Mouse (Mus musculus): Measurements from ENCODE around the gene Usp12. TPM values are rescaled to one million over a fixed set of nuclear protein-coding genes. Genes with fewer than 3 reads are reported as not detected.

Gene Usp12
- polyA plus RNA-seq, 1 experiment from 2014 or later: 10.4 TPM

- Histone ChIP-seq H3K9me3 (ENCODE audit: control insufficient read depth, low read length) (no peaks in the 10 kb centered on the region), H3K4me3 (ENCODE audit: low read depth, low read length) (no peak overlapping the region), H3K27ac (ENCODE audit: low read depth, low read length) (no peak overlapping the region), H3K27me3 (ENCODE audit: control insufficient read depth, insufficient read depth, low read length) (peaks cover 2% of the 10 kb centered on the region; the same call in 1 of the 2 replicates), H3K9ac (ENCODE audit: low read length) (no peak overlapping the region), H3K36me3 (ENCODE audit: control insufficient read depth, insufficient read depth, low read length) (no peaks in the 10 kb centered on the region), H3K4me2 (ENCODE audit: low read depth, low read length, severe bottlenecking) (no peak overlapping the region), H3K4me1 (replicated peaks; ENCODE audit: control insufficient read depth, insufficient read depth, low read length) (no peaks in the 10 kb centered on the region)
- WGBS: 68% methylated on average over 17 of the region's 17 CpGs
- DNase-seq (ENCODE audit: low spot score): no peak
- ATAC-seq (replicated peaks; ENCODE audit: low FRiP score): no peak
Observed at GRCm38 (mm10) chr5:146687541-146688313, 107.1 kb downstream of the Usp12 start.

DNA sequence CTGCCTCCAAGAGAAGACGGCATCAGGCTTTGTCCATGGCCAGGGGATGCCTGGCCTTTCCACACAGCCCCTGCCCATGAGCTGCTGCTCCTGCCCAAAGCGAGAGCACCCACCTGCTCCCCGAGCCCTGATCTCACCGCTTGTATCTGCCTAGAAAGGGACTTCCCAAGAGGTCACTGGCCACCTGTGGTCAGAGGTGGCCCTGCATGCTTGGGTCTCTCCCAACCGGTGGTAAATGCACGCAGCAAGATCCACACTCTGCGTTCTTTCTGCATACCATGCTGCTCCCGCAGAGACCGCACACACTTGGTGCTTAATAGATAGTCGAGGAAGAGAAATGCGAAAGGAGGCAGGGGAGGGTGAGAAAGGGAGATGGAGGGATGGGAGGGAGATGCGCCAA, 107.9 kb downstream of the Usp12 start:
- DNase-seq (ENCODE audit: low spot score) (no peak), ATAC-seq (replicated peaks; ENCODE audit: low FRiP score) (no peak)

More for the DNA sequence above, 107.9 kb downstream of the Usp12 start:
- peaks cover 2% of the 10 kb centered on the region; the same call in 1 of the 2 replicates for H3K27me3 ChIP-seq (ENCODE audit: control insufficient read depth, insufficient read depth, low read length)
- no peak overlapping the region for H3K4me3 ChIP-seq (ENCODE audit: low read depth, low read length)
- no peak overlapping the region for H3K27ac ChIP-seq (ENCODE audit: low read depth, low read length)
- H3K4me1 ChIP-seq (replicated peaks; ENCODE audit: control insufficient read depth, insufficient read depth, low read length): no peaks in the 10 kb centered on the region
- no peak overlapping the region for H3K9ac ChIP-seq (ENCODE audit: low read length)
- H3K9me3 ChIP-seq (ENCODE audit: control insufficient read depth, low read length): no peaks in the 10 kb centered on the region
- H3K4me2 ChIP-seq (ENCODE audit: low read depth, low read length, severe bottlenecking): no peak overlapping the region
- WGBS: 84% methylated on average over 12 of the region's 12 CpGs
- no peaks in the 10 kb centered on the region for H3K36me3 ChIP-seq (ENCODE audit: control insufficient read depth, insufficient read depth, low read length)

Other genes with a start within 250 kb of the Usp12 start
- gene Gm3415, start 238.9 kb downstream of the Usp12 start, polyA plus RNA-seq (2014; fragmentation: Nextera tagmentation; extraction: Ambion mirVana): not detected in 2 replicates
- 0.27 and 0.92 TPM in 2 replicates for gene Gpr12, start 209.8 kb downstream of the Usp12 start, polyA plus RNA-seq (2014; fragmentation: Nextera tagmentation; extraction: Ambion mirVana)
- 440 and 469 TPM in 2 replicates for gene Rpl21, start 37.9 kb upstream of the Usp12 start, polyA plus RNA-seq (2014; fragmentation: Nextera tagmentation; extraction: Ambion mirVana)
- gene Rasl11a, start 50.1 kb upstream of the Usp12 start, polyA plus RNA-seq (2014; fragmentation: Nextera tagmentation; extraction: Ambion mirVana): 24.8 and 28.6 TPM in 2 replicates
- 117 and 125 TPM in 2 replicates for gene Gtf3a, start 153.7 kb upstream of the Usp12 start, polyA plus RNA-seq (2014; fragmentation: Nextera tagmentation; extraction: Ambion mirVana)
- 21.6 and 25.0 TPM in 2 replicates for gene Mtif3, start 168.8 kb upstream of the Usp12 start, polyA plus RNA-seq (2014; fragmentation: Nextera tagmentation; extraction: Ambion mirVana)

Data from forebrain, embryonic 11.5 days (tissue).